Mouse (Mus musculus) liver, embryonic 11.5 days (tissue): ENCODE measurements around the gene Vmn1r225. TPM values are rescaled to one million over a fixed set of nuclear protein-coding genes. Genes with fewer than 3 reads are reported as not detected.
"Not testable (repeated sequence)": the region's sequence is repeated elsewhere in the genome, so short reads cannot be mapped to it uniquely, and the experiment has no call there.

ENCODE experiments used
- ATAC-seq: fragments of 200-750 bp; cut with Nextera tagmentation; replicated peaks from 2 replicates; pipeline ENCODE4 v1.8.0; 2017; ENCODE audit warnings: moderate number of reproducible peaks, mild to moderate bottlenecking, moderate TSS enrichment, moderate library complexity; ENCODE audit not compliant: low FRiP score
- DNase-seq: peaks from one replicate; pipeline ENCODE4 v3.0.0-alpha.2; 2017; ENCODE audit warnings: low spot score
- H3K27ac ChIP-seq: fragments of 300-500 bp; sonication (generic); 2 replicates; pipeline ENCODE4 v1.5.1; 2014; ENCODE audit warnings: mild to moderate bottlenecking, low read depth, low read length, control low read depth
- H3K27me3 ChIP-seq: fragments of 300-500 bp; sonication (generic); replicated peaks from 2 replicates; pipeline ENCODE4 v1.6.1; 2014; ENCODE audit warnings: low read length, mixed read lengths; ENCODE audit not compliant: control insufficient read depth, insufficient read depth
- H3K36me3 ChIP-seq: fragments of 300-500 bp; sonication (generic); 2 replicates; pipeline ENCODE4 v1.6.1; 2014; ENCODE audit warnings: mild to moderate bottlenecking, low read length, moderate library complexity, mixed read lengths; ENCODE audit not compliant: control insufficient read depth, insufficient read depth
- H3K4me1 ChIP-seq: fragments of 300-500 bp; sonication (generic); replicated peaks from 2 replicates; pipeline ENCODE4 v1.6.1; 2014; ENCODE audit warnings: low read length, mixed read lengths; ENCODE audit not compliant: control insufficient read depth, insufficient read depth
- H3K4me2 ChIP-seq: fragments of 300-500 bp; sonication (generic); 2 replicates; pipeline ENCODE4 v1.6.1; 2014; ENCODE audit warnings: mild to moderate bottlenecking, control low read depth, moderate library complexity
- H3K4me3 ChIP-seq: fragments of 300-500 bp; sonication (generic); 2 replicates; pipeline ENCODE4 v1.5.1; 2014; ENCODE audit warnings: low read depth, low read length, control low read depth
- H3K9ac ChIP-seq: fragments of 300-500 bp; sonication (generic); 2 replicates; pipeline ENCODE4 v1.6.1; 2014; ENCODE audit warnings: low read depth, low read length, control low read depth
- H3K9me3 ChIP-seq: fragments of 300-500 bp; sonication (generic); 2 replicates; pipeline ENCODE4 v1.6.1; 2016; ENCODE audit warnings: low read length, inconsistent platforms, mixed read lengths; ENCODE audit not compliant: control insufficient read depth
- WGBS: fragments of 180-500 bp; shearing (Covaris S2); extraction: QIAGEN DNeasy Blood & Tissue Kit; methylation state at CpG from one replicate; pipeline ENCODE4 v1.1.7; 2014; 5-methylcytosine and 5-hydroxymethylcytosine counted together
- polyA plus RNA-seq: library from polyadenylated mRNA; unstranded; fragments of >200 nt; fragmentation: Nextera tagmentation; extraction: Ambion mirVana; gene quantifications from 2 replicates; pipeline ENCODE4 v1.2.1, GENCODE M21; 2014

The Vmn1r225 gene
- polyA plus RNA-seq = not detected in 2 replicates

GRCm38 (mm10) chr17:20497858-20498257 is at the start of gene Vmn1r225:
TSS of gene Vmn1r225 (plus strand) at chr17:20498158.
- DNase-seq (no peak), ATAC-seq (no peak)
- Histone ChIP-seq H3K4me1 (no peaks in the 10 kb centered on the region), H3K4me2 (no peak within 1 kb of the TSS), H3K36me3 (no peaks in the 10 kb centered on the region), H3K9me3 (no peaks in the 10 kb centered on the region; the same call in 1 of the 2 replicates), H3K27me3 (no peaks in the 10 kb centered on the region), H3K27ac (no peak within 1 kb of the TSS), H3K4me3 (no peak within 1 kb of the TSS), H3K9ac (no peak within 1 kb of the TSS)

- H3K27me3 ChIP-seq = no peaks in the 10 kb centered on the region
- no peak overlapping the region for H3K9ac ChIP-seq
- ATAC-seq (no peak), DNase-seq (no peak)
- H3K27ac ChIP-seq = no peak overlapping the region
- H3K36me3 ChIP-seq = no peaks in the 10 kb centered on the region
- no peak overlapping the region for H3K4me2 ChIP-seq
- WGBS = 62% methylated on average over 3 of the region's 3 CpGs
- no peak overlapping the region for H3K4me3 ChIP-seq
- no peaks in the 10 kb centered on the region for H3K4me1 ChIP-seq
- H3K9me3 ChIP-seq = no peaks in the 10 kb centered on the region
Measured at GRCm38 (mm10) chr17:20473311-20473710, 24.6 kb upstream of the Vmn1r225 start.

GRCm38 (mm10) chr17:20481231-20481630 is 16.7 kb upstream of the Vmn1r225 start, which contains the start of gene Vmn2r108:
TSS of gene Vmn2r108 (minus strand) at chr17:20481331.
- Histone ChIP-seq H3K4me1 (no peaks in the 10 kb centered on the region), H3K4me3 (no peak within 1 kb of the TSS), H3K36me3 (no peaks in the 10 kb centered on the region), H3K27ac (no peak within 1 kb of the TSS), H3K4me2 (no peak within 1 kb of the TSS), H3K27me3 (no peaks in the 10 kb centered on the region), H3K9ac (no peak within 1 kb of the TSS), H3K9me3 (no peaks in the 10 kb centered on the region)
- DNase-seq (no peak), ATAC-seq (no peak)

- not testable (repeated sequence) for ATAC-seq
Measured at GRCm38 (mm10) chr17:20508247-20508646, 10.3 kb downstream of the Vmn1r225 start.

More at GRCm38 (mm10) chr17:20508247-20508646, 10.3 kb downstream of the Vmn1r225 start:
- not testable (repeated sequence) for H3K27me3 ChIP-seq, H3K9me3 ChIP-seq, H3K4me3 ChIP-seq, H3K9ac ChIP-seq, H3K4me1 ChIP-seq, H3K36me3 ChIP-seq, H3K4me2 ChIP-seq, DNase-seq, H3K27ac ChIP-seq

Other genes with a start within 250 kb of the Vmn1r225 start
- gene Vmn2r106, start 212.6 kb upstream of the Vmn1r225 start, polyA plus RNA-seq = not detected in 2 replicates
- gene Vmn2r107, start 152.9 kb upstream of the Vmn1r225 start, polyA plus RNA-seq = not detected in 2 replicates
- gene Vmn1r224, start 84.0 kb upstream of the Vmn1r225 start, polyA plus RNA-seq = not detected in 2 replicates
- gene Vmn2r108, start 16.8 kb upstream of the Vmn1r225 start, polyA plus RNA-seq = not detected in 2 replicates
- not detected in 2 replicates for gene Vmn2r109, start 66.6 kb downstream of the Vmn1r225 start, polyA plus RNA-seq
- 0.04 and 0.05 TPM in 2 replicates for gene Vmn2r110, start 98.3 kb downstream of the Vmn1r225 start, polyA plus RNA-seq
- not detected in 2 replicates for gene Fpr-rs3, start 126.7 kb downstream of the Vmn1r225 start, polyA plus RNA-seq
- not detected in 2 replicates for gene Vmn1r226, start 184.7 kb downstream of the Vmn1r225 start, polyA plus RNA-seq
- not detected in 2 replicates for gene Vmn1r227, start 231.7 kb downstream of the Vmn1r225 start, polyA plus RNA-seq